Mouse (Mus musculus): ENCODE data around the gene Otulin.

DNA sequence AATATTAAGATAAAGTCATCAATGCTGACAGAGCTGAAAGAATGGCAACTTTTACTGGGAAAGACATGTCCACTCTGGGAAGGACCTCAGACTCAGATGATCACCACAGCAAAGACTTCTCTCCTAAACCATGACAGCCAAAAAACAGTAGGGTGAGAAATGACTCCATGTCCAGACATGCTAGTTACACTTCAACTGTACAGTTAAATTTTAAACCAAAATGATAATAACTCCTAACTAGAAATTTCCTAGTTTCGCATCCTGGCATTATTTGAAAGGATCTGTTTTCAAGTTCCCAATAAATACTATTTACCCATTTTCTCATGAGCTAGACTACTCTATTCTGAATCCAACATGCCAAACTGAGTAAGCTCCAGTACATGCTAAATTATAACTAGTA lies 4.2 kb downstream of the Otulin start:
- TF ChIP-seq POLR2A (IDR thresholded peaks at IDR 0.05; ENCODE audit: insufficient read length, low read depth) (no peak), MYOG (IDR thresholded peaks at IDR 0.05; ENCODE audit: control insufficient read depth in 1 of 3, insufficient read depth in 1 of 3, insufficient read length in 2 of 3, low read depth in 2 of 3) (no peak), MAX (IDR thresholded peaks at IDR 0.05; ENCODE audit: low read depth) (no peak), POLR2AphosphoS2 (IDR thresholded peaks at IDR 0.05; ENCODE audit: insufficient read length, low read depth) (no peak), USF1 (IDR thresholded peaks at IDR 0.05; ENCODE audit: low read depth) (no peak), TCF12 (IDR thresholded peaks at IDR 0.05; ENCODE audit: insufficient read depth, poor library complexity, severe bottlenecking) (no peak), TCF3 (IDR thresholded peaks at IDR 0.05; ENCODE audit: insufficient read length, low read depth) (no peak), CEBPB (IDR thresholded peaks at IDR 0.05; ENCODE audit: insufficient read depth, poor library complexity, severe bottlenecking) (no peak), E2F4 (IDR thresholded peaks at IDR 0.05; ENCODE audit: insufficient read depth) (no peak), MYOD1 (IDR thresholded peaks at IDR 0.05; ENCODE audit: control insufficient read depth in 1 of 3, insufficient read length in 2 of 3, low read depth in 2 of 3) (no peak)

Measured in myocyte (in vitro differentiated cells).